Mouse (Mus musculus): ENCODE results near the gene Dhrs3. TPM values are rescaled to one million over a fixed set of nuclear protein-coding genes. Genes with fewer than 3 reads are reported as not detected.

Gene Dhrs3
- 1 to 10 TPM; 5.7 to 6.5 TPM for total RNA-seq (2023)

DNA sequence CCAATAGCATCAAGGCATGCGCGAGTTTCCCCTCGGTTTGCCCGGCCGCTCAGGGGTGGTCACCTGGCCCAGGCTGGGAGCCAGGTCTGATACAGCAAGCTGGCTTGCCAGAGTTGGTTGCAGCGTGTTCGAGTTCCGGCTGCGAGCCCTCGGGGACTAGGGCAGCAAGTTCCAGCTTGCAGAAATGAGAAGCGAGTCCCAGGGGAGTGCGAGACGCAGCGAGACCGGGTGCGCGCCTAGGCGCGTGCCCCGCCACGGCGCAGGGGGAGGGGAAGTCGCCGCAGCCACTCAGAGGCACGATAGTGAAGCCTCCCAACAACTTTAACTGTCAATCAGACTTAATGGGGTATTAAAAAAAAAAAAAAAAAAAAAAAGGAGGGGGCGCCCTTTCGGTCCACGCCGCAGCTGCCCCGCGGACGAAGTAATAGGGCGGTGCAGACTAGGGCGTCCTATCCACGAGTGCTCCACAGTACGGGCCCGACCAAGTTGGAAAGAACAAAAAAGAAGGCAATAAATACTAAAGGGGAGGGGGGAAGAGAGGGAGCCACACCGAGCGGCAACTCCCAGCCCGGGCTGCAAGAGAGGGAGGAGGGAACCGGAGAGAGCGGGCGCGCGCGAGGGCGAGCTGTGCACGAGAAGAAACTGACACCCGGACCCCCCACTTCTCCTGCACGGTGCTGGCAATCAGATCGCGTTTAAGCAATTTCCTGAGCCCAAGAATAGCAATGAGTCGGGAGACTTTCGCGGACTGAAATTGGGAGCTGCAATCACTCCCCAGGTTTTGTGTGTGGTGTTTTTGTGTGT lies at the start of gene Dhrs3:
Gene Dhrs3 (plus strand): TSS at position 695 of the 804 bp plus-strand sequence.

Other genes starting within 250 kb of the Dhrs3 start
- not detected for gene Gm436, start 206.5 kb upstream of the Dhrs3 start, total RNA-seq (2023)
- gene Gm13178, start 171.4 kb upstream of the Dhrs3 start, total RNA-seq (2023): not detected
- not detected for gene Gm438, start 106.2 kb upstream of the Dhrs3 start, total RNA-seq (2023)